Mouse (Mus musculus) thymus, postnatal 36 days (tissue): ENCODE measurements around the gene Nom1.

ENCODE experiments used
- DNase-seq, 2 experiments: peaks; one replicate each; pipeline ENCODE4 v3.0.0; 2022; ENCODE audit warnings: mixed read lengths in 2 of 2

Gene Nom1

DNA sequence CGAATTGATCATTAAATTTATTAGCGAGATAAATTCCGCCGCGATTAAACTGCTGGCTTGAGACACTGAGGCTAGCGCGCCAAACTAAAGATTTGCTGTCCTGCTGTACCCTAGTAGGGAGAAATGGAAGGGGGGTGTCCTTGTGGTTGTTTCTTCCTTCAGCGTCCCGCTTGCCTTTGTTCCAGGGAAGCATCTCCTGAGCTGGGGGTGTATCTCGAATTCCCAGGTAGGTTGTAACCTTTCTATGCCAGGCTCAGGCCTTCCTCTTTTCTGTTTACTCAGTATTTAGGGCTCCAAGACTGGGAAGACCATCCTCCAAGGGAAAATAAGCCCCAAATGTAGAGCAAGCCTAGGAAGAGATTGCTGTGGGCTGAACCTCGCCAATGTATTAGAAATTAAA is 36.9 kb downstream of the Nom1 start:
- no peak for DNase-seq

DNA sequence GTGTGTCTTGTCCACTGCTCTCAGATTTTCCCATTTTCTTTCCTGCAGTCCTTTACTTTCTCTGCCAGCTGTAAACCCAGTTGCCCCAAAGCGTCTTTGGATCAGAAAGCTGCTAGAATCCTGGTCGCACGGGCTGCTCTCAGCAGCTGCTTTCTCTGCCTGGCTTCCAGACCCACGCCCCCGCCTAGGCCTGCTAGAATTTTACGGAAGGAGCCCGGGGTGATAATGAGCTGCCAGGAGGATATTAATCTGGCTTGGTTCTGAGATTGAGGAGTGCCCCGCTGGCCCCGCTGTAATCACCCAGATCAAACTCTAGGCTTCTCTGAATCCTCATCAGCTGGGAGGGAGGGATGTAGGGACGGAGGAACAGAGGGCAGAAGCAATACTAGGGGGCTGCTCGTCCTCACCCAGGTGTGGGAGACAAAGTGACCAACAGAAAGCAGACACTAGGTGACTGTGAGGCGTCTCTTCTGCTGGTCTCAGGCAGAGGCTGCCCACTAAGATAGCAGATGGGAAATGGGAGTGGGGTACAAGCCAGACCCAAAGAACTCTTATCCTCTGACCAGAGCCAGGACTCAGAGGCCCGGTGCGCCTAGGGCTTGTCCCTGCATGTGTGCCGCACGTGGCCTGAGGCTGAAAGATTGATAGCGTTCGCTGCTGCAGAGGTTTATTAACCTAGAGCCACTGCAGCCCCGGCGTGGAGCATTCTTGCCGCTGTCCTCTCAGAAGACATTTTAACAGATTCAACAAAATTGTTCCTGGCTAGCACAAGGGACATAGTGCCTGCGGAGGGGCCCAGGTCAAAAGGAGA is 37.6 kb downstream of the Nom1 start:
- no peak for DNase-seq

DNA sequence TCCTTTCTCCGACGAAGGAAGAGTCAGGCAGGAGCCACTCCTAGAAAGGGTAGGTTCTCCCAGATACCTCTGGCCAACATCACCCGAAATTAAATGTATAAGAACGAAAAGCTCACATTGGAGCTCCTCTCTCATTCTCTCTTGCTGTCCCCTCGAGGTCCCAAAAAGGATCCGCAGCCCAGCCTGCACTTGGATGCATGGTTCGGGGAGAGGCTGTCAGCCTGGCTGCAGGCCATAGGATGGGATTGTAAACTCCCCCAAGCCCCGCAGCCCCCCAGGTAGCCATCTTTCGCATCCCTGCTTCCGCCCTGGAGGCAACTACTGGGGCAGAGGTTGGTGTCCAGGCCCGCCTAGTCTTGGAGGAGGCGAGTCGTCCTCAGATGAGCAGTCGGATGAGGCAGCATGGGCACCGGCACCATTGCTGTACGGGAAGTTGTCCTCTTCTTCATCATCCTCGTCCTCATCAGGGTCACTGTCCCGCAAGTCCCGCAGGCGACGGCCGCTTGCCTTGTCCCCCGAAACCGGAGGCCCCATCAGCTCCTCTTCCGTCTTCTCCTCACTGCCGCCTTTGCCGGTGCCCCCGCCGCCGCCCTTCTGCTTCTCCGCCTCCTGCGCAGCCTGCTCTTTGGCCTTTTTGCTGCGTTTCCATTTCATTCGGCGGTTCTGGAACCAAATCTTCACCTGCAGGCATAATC is 39.2 kb downstream of the Nom1 start:
- no peak for DNase-seq

DNA sequence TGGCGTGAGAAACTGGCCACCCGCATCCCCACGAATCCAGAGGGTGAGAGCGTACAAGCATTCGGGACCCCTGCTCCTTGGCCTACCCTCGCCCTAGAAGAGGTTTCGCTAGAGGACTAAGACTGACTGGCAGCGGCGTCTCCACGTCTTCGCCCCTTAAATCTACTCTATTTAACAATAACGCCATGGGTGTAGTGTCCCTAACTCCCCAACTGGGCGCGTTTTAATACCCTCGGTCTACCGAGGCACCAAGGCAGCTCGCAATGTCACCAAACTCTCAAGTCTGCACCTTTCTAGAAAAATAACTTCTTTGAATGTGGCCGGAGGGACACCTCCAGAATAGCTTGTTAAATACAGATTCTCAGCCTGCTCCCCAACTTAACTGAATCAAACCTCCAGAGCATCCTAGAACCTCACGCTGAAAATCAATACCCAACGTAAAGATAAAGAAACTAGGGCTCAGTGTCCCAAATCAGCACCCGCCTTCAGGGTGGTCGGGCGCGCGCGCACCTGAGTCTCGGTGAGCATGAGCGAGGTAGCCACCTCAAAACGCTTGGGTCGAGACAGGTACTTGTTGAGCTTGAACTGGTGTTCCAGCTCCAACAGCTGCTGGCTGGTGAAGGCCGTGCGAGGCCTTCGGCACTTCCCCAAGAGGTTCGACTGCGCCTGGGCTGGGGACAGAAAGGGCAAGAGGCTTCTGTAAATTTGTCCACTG is 39.9 kb downstream of the Nom1 start:
- DNase-seq = no peak

DNA sequence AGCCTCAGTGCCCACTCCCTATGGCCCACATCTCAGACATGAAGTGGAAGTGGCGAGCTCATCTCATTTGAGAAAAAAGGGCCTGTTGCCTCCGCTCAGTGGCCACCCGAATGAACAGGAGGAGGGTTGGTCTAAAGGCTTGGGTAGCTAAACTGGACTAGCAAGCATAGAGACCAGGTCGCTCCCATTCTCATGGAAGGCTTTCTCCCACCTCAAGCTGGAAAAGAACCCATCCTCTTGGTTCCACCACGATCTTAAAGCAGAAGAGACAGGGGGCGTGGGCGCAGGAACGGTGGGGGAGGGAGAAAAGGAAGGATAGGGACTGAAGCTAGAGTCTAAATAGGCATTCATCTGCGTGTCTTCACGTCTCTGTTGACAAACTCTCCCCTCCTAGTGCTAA is 40.6 kb downstream of the Nom1 start:
- DNase-seq = no peak

DNA sequence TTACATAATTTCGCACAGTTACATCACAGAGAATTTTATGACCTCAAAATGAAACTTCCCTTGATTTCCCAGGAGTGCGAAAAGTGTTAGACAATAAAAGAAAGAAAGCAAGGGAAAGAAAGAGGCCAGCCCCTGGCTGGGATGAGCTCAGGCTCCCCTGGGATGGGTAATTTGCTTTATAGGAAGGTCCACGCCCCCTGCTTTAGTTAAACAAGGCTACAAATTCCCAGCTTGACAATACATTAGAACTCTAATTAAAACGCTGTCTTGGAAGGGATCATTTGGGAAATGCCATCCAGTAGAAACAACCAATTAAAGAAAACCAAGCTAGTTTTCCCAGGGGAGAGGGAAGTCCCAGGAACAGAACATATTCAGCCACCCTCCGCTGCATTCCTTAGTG is 41.1 kb downstream of the Nom1 start:
- no peak for DNase-seq

DNA sequence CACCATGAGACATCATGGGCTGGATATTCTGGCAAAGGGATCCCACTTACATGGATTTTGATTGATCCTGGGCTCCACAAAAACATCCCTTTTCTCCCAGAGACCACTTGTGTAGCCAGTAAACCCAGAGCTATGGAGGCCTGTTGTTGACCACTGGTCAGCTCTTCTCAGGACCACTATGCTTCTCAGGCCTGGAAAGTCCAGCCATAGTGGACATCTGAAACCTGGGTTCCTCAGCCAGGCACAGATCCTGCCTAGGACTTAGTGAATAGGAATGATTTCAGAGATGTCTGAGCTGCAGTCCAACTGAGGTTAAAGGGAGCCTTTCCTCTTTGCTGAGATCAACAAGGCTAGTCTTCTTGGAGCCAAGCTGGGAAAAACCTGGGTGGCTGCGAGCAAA is 41.6 kb downstream of the Nom1 start:
- DNase-seq = no peak

DNA sequence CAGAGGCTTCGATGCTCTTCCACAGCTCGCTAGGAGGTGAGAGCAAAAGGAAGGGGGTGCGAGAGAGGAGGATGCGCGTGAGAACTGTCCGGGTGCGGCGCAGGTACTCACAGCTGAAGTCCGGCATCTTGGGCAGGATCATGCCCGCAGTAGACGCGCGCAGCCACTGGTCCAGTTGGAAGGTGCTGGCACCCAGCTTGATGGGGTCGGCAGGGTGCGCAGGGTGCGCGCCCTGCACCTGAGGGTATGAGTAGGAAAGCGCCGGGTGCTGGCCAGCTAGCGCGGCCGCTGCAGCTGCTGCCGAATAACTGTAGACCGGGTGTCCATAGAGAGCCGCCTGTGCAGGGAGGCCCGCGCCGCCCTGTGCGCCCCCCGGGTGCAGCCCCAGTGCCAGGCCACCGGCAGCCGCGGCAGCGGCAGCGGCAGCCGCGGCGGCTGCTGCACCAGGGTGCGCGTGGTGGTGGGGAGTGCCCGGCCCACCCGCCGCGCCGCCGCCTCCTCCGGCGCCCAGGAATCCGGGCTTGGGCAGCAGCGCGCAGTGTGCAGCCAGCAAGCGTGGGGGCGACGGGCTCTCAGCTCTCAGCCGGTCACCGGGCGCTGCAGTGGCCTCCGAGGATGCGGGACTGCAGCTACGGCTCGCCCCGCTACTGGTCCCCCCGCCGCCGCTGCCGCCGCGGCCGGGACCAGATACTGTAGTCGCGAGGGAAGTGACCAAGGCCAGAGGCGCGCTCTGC is 43.2 kb downstream of the Nom1 start:
- no peak for DNase-seq

DNA sequence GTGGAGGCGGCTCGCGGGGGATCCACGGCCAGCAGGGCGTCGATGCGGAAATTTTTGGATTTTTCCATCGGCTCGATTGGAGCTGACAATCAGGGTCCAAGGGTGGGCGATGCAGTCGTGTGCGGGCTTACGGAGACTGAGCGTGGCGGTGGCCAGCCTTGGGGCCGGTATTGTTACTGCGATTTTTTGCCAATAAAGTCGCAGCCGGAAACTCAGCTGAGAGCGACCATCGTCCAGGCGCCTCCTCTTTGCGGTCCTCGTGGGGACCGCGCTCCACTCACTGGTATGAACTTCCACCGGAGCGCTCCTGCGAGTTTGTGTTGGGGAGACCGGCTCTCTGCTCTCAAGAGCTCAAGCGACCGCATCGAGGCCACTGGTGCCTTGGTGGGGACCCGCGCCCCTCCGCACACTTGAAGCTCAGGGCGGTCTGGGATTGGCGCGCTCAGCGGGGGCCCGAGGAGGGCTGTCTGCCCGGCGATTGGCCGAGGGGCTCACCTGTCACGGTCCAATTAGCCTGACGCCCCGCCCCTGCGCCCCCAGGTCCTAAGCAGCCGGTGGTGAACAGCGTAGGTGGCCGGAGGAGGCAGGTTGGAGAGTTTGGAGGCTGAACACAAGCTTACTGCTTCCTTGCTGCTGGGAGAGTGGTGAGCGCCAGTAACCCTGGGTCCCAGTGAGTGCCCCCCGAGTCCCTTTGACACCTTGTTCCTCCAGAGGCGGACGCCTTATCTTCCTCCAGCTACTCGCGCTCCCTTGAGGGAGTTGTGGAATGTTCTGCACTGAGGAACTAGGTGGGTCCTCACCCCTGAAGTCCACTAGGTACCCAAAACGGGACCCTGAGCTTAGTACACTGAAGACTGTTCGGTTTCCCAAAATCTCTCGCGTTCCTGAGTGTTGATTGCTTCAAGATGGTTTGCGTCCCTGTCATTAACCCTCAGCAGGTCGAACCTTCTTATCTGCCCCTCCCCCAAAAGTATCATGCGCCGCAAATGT is 44.0 kb downstream of the Nom1 start, which contains the start of gene Mnx1:
Mnx1 (minus strand) TSS at position 263 of the 990 bp plus-strand sequence.
- DNase-seq = no peak

DNA sequence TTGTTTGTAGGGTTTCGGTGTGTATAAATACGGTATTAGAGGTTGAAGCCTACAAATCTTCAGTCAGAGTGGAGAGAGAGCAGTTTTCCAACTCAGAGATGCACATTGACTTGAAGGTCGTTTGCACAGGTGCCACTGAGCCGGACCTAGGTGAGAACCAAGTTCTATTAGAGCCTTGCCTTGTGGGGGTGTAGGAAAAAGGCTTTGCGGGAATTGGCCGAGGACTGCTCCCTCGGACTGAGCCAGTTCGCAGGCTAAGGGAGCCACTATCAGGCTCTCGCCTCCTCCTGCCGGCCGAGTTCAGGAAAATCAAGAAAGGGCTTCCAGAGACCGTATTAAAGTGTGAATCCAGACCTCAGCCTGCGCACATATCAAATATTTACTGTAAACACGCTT is 44.7 kb downstream of the Nom1 start:
- no peak for DNase-seq

DNA sequence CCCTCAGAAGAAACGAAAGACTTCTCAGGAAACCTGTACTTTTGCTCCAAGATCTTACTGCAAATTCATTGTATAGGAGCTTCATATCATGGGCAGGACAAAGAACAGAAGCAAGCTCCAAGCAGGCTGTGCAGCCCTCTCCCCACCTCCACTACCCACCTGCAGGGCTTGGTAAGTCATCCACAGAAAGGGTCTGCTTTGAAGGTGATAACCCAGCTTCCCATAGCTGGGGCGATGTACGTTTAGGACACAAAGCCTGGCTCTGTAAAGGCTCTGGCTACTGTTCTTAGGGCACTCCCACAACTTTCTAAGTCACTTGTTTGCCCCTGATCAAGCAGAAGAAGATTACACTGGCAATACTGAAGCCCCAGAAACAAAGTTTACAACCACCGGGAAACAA is 49.3 kb downstream of the Nom1 start:
- no peak for DNase-seq

DNA sequence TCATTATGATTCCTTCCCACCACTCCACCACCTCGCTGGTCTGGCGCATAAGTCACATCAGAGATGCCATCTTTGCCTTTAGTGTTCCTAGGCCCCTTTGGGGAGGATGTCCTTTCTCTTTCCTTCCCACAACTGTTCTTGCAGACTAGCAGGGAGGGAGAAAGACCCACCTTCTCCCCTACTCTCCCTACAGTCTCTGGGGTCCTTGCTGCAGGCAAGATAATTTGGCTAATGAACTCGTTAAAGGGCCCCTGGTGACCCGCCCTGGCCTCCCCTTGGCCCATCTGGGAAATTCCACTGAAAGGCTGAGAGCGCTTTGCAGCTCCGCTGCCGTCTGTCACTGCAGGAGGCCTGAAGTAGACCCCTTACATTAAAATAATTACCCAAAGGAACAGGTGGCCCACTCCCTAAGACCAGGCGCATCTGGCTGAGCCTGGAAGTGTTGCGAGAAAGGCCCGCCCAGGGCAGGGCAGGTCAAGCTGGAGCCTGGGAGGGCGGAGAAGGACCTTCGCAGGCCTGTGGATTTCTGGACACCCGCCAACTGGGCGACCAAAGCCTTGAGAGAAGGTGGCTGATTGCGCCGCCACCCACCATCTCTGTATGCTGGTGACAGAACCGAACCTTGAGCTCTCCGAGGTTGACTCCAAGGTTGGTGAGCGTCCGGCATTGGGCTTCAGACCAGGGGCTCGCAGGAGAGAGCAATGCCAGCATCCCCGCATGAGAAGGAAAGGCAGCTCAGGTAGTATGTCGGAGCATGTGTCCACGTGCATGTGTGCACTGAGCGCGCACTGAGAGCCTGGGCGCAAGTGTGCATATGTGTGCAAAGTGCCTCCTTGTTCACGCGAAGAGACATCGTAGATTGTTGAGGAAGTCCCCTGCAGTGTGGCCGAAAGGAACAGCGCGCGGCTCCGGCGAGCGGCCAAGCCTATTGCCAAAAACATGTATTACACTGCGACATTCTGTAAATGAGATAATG is 50.8 kb downstream of the Nom1 start:
- DNase-seq = no peak

DNA sequence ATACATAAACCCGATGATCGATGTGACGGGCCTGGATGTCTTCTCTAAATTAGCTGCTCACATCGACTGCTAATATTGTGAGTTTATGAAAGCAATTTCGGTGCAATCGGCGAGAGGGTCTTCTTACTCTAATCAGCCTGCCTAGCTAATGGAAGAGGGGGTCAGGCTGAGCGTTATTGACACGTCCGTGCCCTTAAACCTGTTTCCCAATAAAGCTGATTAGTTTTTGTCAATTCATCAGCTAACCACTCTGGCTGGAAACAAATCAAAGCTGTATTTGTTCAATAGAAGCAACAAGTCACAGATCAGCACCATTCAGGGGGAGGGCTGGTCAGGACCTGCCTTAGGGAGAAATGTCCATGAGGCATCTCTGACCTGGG is 51.5 kb downstream of the Nom1 start:
- no peak for DNase-seq

DNA sequence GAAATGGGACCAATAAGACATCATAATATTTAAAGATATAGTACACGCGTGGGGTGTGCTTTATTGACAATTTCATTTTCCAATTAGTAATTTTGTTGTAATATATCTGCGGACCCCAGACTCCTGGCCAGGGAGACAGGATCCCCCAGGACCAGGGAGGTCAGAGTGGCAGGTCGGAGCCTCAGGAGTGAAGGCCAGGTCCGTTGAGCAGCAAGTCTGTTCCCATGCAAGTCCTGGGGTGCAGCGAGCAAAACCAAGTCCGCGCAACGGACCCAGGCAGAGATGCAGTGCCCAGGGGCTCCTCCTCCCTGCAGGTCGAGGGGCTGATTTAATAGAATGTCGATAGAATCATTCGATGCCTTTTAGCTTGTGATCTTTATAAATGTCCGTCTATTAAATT is 52.9 kb downstream of the Nom1 start:
- DNase-seq = no peak

DNA sequence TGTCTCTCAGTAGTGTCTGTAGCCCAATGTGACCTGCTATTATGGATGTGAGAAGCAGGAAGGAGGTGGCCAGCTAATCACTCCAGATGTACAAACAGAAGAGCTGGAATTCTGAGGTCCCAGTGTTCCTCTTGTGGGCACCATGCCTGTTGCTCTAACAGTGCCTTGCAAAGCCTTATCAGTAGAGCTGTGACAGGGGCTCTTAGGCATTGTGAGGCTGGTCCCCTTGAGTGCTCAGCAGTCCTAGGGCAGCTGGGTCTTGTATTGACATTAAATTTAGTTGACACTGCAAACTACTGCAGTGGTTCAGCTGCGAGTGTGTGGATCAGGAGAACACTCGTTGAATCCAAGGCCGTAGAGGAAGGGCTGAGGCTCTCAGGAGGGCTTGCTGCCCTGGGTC is 72.5 kb downstream of the Nom1 start:
- no peak for DNase-seq
